Comparison of ENCODE assay signal across 18 mouse cellular contexts in the genomic region with DNA sequence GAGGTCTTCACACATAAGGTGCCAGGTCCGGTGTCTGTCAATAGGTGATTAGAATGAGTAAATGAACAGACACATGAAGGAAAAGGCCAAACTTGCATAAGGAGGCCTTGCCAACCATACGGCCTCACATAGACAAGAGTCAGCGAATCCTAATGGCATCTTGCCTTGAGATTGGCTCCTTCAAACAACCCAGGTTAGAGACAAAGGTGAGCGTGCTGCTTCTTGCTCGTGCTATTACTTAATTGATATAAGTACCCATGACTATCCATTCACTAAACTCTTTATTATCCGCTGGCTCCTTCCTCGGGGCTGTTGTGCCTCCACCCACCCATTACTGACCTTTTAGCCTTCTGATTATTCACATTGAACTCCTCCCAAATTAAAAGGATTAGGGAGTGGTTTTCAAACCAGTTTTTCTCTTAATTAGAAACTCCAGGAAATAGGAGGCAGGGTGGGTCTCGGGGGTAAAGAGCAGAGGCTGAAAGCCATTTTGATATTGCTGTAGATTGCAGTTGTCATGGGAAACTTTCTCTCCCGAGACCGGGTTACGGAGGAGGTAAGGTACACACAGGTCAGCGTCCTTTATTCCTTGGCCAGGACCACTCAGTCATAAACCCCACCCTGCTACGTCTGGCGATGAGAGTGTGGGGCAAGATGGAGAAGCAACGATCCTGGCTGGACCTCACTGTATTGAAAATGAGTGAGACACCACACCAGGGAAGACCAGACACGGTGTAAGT. TPM values are rescaled to one million over a fixed set of nuclear protein-coding genes. Genes with fewer than 3 reads are reported as not detected.
DNase-seq lines count a peak whose midpoint lies in the region; ATAC-seq and TF ChIP-seq lines count a peak whose summit lies in the region.
"Had no signal": no experiment of that assay in that cellular context is flagged by ENCODE, and none has a peak within 500 bp of the region (broad histone marks: within the 10 kb centered on the region; RNA-seq: fewer than 3 reads in every experiment).

No protein-coding gene starts in this region.

- peak overlapping the region; percentile 51; the same call in 1 of the 2 replicates for H3K9ac ChIP-seq in ES-E14 (ENCODE audit: insufficient read depth, low read depth, low read length, poor library complexity, severe bottlenecking)
- no peak overlapping the region for H3K9ac ChIP-seq in stomach, embryonic 15.5 days
- H3K9ac ChIP-seq: forebrain, embryonic 15.5 days; heart, embryonic 12.5 days; hindbrain, embryonic 14.5 days; liver, postnatal 0 days had no signal

- H3K36me3 ChIP-seq in ES-E14 (ENCODE audit: control insufficient read depth, insufficient read depth, low read length, poor library complexity, severe bottlenecking): no peaks in the 10 kb centered on the region
- H3K36me3 ChIP-seq in stomach, embryonic 15.5 days: no peaks in the 10 kb centered on the region
- H3K36me3 ChIP-seq: forebrain, embryonic 15.5 days; G1E; heart, embryonic 12.5 days had no signal

- in situ Hi-C loops in ES-E14 (cut with MboI; ENCODE audit: low sequenced_read_pairs in 2 of 2, unreplicated experiment in 2 of 2): no loop called here

- 76% methylated on average over 16 of the region's 16 CpGs for WGBS in stomach, embryonic 15.5 days

- H3K4me2 ChIP-seq in stomach, embryonic 15.5 days: no peak overlapping the region
- H3K4me2 ChIP-seq: forebrain, embryonic 15.5 days; heart, embryonic 12.5 days; hindbrain, embryonic 14.5 days had no signal

- H3K27me3 ChIP-seq in stomach, embryonic 15.5 days (replicated peaks): no peaks in the 10 kb centered on the region
- H3K27me3 ChIP-seq: forebrain, embryonic 15.5 days; heart, embryonic 12.5 days had no signal

- intact Hi-C loops in heart, postnatal 14 days (cut with DNase I): no loop called here

- peak overlapping the region; percentile 22 to 38; a peak in 3 of 4 replicates for H3K4me3 ChIP-seq in ES-E14 (ENCODE audit: insufficient read depth in 1 of 2, low read depth in 1 of 2, low read length in 2 of 2, poor library complexity in 1 of 2, severe bottlenecking in 1 of 2)
- no peak overlapping the region for H3K4me3 ChIP-seq in stomach, embryonic 15.5 days (replicated peaks)
- H3K4me3 ChIP-seq: forebrain, embryonic 15.5 days; heart, embryonic 12.5 days had no signal

- no peaks in the 10 kb centered on the region for H3K9me3 ChIP-seq in ES-E14 (ENCODE audit: control insufficient read depth, insufficient read depth, low read depth, low read length)
- no peaks in the 10 kb centered on the region for H3K9me3 ChIP-seq in stomach, embryonic 15.5 days
- H3K9me3 ChIP-seq: forebrain, embryonic 15.5 days; G1E; heart, embryonic 12.5 days had no signal

- DNase-seq in heart, adult 8-10 months (ENCODE audit: low spot score): peak; percentile 31
- DNase-seq in heart, postnatal 14 days: no peak
- no peak for DNase-seq in ES-E14 (ENCODE audit: low read depth, low spot score)
- peak; percentile 96 for DNase-seq in fat pad, adult 2 months (ENCODE audit: extremely low read depth, low read depth, low spot score)
- DNase-seq in adrenal gland, adult 18-20 months (ENCODE audit: low spot score in 2 of 2): no peak
- no peak for DNase-seq in spleen, adult 12 weeks (ENCODE audit: low spot score)
- DNase-seq: cerebellum, adult 9-10 months; kidney, postnatal 14 days; left cerebral cortex, postnatal 4 days; liver, postnatal 0 days; right cerebral cortex, postnatal 25 days; thymus, postnatal 36 days had no signal

- peaks cover 22 to 37% of the 10 kb centered on the region in 2 experiments for H3K4me1 ChIP-seq in ES-E14 (ENCODE audit: control insufficient read depth in 2 of 2, insufficient read depth in 2 of 2, low read length in 2 of 2, poor library complexity in 1 of 2)
- no peaks in the 10 kb centered on the region for H3K4me1 ChIP-seq in stomach, embryonic 15.5 days
- H3K4me1 ChIP-seq: forebrain, embryonic 15.5 days had no signal

- no peak for ATAC-seq in stomach, embryonic 15.5 days (ENCODE audit: insufficient read depth, low FRiP score, low read depth)
- ATAC-seq: forebrain, embryonic 15.5 days; liver, postnatal 0 days; midbrain, embryonic 16.5 days had no signal

- H3K27ac ChIP-seq in ES-E14 (ENCODE audit: insufficient read depth, low read depth, low read length, poor library complexity, severe bottlenecking): peak overlapping the region; percentile 87
- H3K27ac ChIP-seq in stomach, embryonic 15.5 days: peak overlapping the region; percentile 60
- H3K27ac ChIP-seq: forebrain, embryonic 15.5 days; hindbrain, embryonic 14.5 days had no signal

TF ChIP-seq in ES-E14, 5 proteins besides CTCF, POLR2A, EP300 and RAD21:
- no peak for TF ChIP-seq MAFK (IDR thresholded peaks at IDR 0.05; ENCODE audit: insufficient read depth, low read depth, low read length)
- TF ChIP-seq CHD2 (IDR thresholded peaks at IDR 0.05; ENCODE audit: low read depth, low read length): no peak
- TF ChIP-seq ZNF384 (IDR thresholded peaks at IDR 0.05; ENCODE audit: low read depth, low read length): no peak
- TF ChIP-seq HCFC1 (IDR thresholded peaks at IDR 0.05; ENCODE audit: borderline replicate concordance, insufficient read depth, low read length): no peak
- TF ChIP-seq ZC3H11A (IDR thresholded peaks at IDR 0.05; ENCODE audit: borderline replicate concordance, low read depth, low read length): no peak

RNA-seq across cellular contexts. Expression of gene Sgk1, which starts 33.9 kb away (rescaled TPM):
- 10 to 100 TPM; 29.3 to 60.0 (median 43.0) TPM for total RNA-seq in heart, adult 8-10 months (2022)
- total RNA-seq in heart, postnatal 14 days (2021): 100 to 1,000 TPM; 120 to 135 TPM
- 217 and 263 TPM in 2 replicates for total RNA-seq in ES-E14 (2012; rRNA removed)
- 31.2 and 32.6 TPM in 2 replicates for polyA plus RNA-seq in stomach, embryonic 15.5 days (2015; fragmentation: Nextera tagmentation; extraction: Ambion mirVana)
- total RNA-seq in adrenal gland, adult 18-20 months (2021): 100 to 1,000 TPM; 151 to 162 TPM

Comparison
In these comparisons a context has a peak if more than half of its experiments do, and no peak if none do; other contexts are left out.
1. DNase-seq: peak in heart, adult 8-10 months (single experiment) and fat pad, adult 2 months (single experiment); none in heart, postnatal 14 days (0 of 2), ES-E14 (single experiment), adrenal gland, adult 18-20 months (0 of 2) and spleen, adult 12 weeks (single experiment).